Mouse (Mus musculus) limb, embryonic 15.5 days (tissue): ENCODE measurements around the gene Fbxw2. TPM values are rescaled to one million over a fixed set of nuclear protein-coding genes. Genes with fewer than 3 reads are reported as not detected.
A peak's percentile ranks its signal among the peaks of the same experiment; 100 is the strongest.
"Not testable (repeated sequence)": the region's sequence is repeated elsewhere in the genome, so short reads cannot be mapped to it uniquely, and the experiment has no call there.

Source experiments
- ATAC-seq: fragments of 200-750 bp; cut with Nextera tagmentation; 2 replicates; pipeline ENCODE4 v1.8.0; 2017; ENCODE audit warnings: low read depth, moderate TSS enrichment; ENCODE audit not compliant: insufficient number of reproducible peaks, low FRiP score, low TSS enrichment
- H3K27ac ChIP-seq: fragments of 300-500 bp; sonication (generic); 2 replicates; pipeline ENCODE4 v1.5.1; 2015; ENCODE audit warnings: moderate library complexity, mild to moderate bottlenecking, inconsistent platforms
- H3K27me3 ChIP-seq: fragments of 300-500 bp; sonication (generic); 2 replicates; pipeline ENCODE4 v1.6.1; 2015; ENCODE audit warnings: inconsistent platforms
- H3K36me3 ChIP-seq: fragments of 300-500 bp; sonication (generic); 2 replicates; pipeline ENCODE4 v1.6.1; 2015; ENCODE audit warnings: inconsistent platforms
- H3K4me1 ChIP-seq: fragments of 300-500 bp; sonication (generic); 2 replicates; pipeline ENCODE4 v1.6.1; 2015; ENCODE audit warnings: inconsistent platforms
- H3K4me2 ChIP-seq: fragments of 300-500 bp; sonication (generic); 2 replicates; pipeline ENCODE4 v1.6.1; 2015; ENCODE audit warnings: mild to moderate bottlenecking, inconsistent platforms
- H3K4me3 ChIP-seq: fragments of 300-500 bp; sonication (generic); 2 replicates; pipeline ENCODE4 v1.5.1; 2015; ENCODE audit warnings: mild to moderate bottlenecking, inconsistent platforms
- H3K9ac ChIP-seq: fragments of 300-500 bp; sonication (generic); 2 replicates; pipeline ENCODE4 v1.6.1; 2015; ENCODE audit warnings: inconsistent platforms
- H3K9me3 ChIP-seq: fragments of 300-500 bp; sonication (generic); 2 replicates; pipeline ENCODE4 v1.6.1; 2016; ENCODE audit warnings: inconsistent platforms
- WGBS: fragments of 180-500 bp; shearing (Covaris S2); methylation state at CpG from one replicate; pipeline ENCODE4 v1.1.7; 2015; 5-methylcytosine and 5-hydroxymethylcytosine counted together
- polyA plus RNA-seq: library from polyadenylated mRNA; unstranded; fragments of >200 nt; fragmentation: Nextera tagmentation; extraction: Ambion mirVana; gene quantifications from 2 replicates; pipeline ENCODE4 v1.2.1, GENCODE M21; 2015

The Fbxw2 gene
- polyA plus RNA-seq, 1 experiment from 2014 or later: 94.4 TPM

DNA sequence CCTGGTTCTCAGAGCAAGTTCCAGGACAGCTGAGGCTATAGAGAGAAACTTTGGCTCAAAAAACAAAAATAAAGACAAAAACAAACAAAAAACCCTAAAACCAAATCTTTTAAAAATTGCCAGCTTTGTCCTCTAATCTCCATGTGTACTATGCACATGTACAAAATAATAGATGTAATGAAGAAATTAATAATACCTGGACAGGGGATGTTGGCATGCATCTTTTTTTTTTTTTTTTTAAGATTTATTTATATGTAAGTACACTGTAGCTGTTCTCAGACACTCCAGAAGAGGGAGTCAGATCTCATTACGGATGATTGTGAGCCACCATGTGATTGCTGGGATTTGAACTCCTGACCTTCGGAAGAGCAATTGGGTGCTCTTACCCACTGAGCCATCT, 33.6 kb downstream of the Fbxw2 start:
- WGBS: 82% methylated on average over 2 of the region's 2 CpGs
- H3K27ac ChIP-seq, H3K4me2 ChIP-seq, H3K4me3 ChIP-seq, H3K9me3 ChIP-seq, H3K4me1 ChIP-seq, H3K9ac ChIP-seq, ATAC-seq, H3K27me3 ChIP-seq: not testable (repeated sequence)
- H3K36me3 ChIP-seq: peaks cover 45% of the 10 kb centered on the region

DNA sequence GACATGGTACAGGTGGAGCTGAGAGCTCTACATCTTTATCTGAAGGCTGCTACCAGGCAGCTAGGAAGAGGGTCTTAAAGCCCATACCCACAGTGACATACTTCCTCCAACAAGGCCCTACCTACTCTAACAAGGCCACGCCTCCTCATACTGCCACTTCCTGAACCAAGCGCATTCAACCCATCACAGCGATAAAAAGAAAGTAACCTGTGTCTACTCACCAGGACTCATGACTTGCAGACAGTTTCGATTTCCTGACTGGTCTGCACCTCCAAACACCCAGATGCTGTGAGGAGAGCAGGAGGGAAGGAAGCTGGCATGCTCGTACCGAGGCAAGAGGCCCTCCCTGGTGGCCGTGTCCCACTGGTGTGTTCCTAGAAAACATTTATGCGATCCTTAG, 35.8 kb downstream of the Fbxw2 start:
- Histone ChIP-seq H3K4me1 (no peaks in the 10 kb centered on the region), H3K27ac (no peak overlapping the region), H3K9me3 (no peaks in the 10 kb centered on the region), H3K27me3 (no peaks in the 10 kb centered on the region), H3K36me3 (peaks cover 54% of the 10 kb centered on the region), H3K9ac (no peak overlapping the region), H3K4me2 (no peak overlapping the region), H3K4me3 (no peak overlapping the region)
- WGBS: 93% methylated on average over 8 of the region's 8 CpGs
- ATAC-seq: no peak

DNA sequence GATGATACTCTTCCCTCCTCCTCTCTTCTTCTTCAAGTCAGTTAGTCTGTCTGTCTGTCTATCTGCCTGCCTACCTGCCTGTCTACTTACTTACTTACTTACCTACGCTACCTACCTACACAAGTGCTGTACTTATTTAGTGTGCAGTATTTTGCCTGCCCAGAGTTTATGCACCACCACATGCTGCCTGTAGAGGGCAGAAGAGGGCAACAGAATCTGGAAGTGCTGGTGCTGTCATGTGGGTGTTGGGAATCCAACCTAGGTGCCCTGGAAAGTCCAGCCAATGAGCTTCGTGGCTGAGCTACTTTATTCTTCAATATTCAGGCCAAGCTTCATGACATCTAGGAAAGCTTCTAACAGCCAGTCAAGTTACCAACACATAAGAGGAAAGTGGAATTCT, 42.0 kb downstream of the Fbxw2 start:
- H3K4me1 ChIP-seq: no peaks in the 10 kb centered on the region
- 79% methylated on average over 2 of the region's 2 CpGs for WGBS
- peaks cover 77% of the 10 kb centered on the region for H3K36me3 ChIP-seq
- no peak for ATAC-seq
- H3K4me3 ChIP-seq: no peak overlapping the region
- no peaks in the 10 kb centered on the region for H3K9me3 ChIP-seq
- H3K27me3 ChIP-seq: no peaks in the 10 kb centered on the region
- no peak overlapping the region for H3K9ac ChIP-seq
- H3K27ac ChIP-seq: no peak overlapping the region
- no peak overlapping the region for H3K4me2 ChIP-seq

DNA sequence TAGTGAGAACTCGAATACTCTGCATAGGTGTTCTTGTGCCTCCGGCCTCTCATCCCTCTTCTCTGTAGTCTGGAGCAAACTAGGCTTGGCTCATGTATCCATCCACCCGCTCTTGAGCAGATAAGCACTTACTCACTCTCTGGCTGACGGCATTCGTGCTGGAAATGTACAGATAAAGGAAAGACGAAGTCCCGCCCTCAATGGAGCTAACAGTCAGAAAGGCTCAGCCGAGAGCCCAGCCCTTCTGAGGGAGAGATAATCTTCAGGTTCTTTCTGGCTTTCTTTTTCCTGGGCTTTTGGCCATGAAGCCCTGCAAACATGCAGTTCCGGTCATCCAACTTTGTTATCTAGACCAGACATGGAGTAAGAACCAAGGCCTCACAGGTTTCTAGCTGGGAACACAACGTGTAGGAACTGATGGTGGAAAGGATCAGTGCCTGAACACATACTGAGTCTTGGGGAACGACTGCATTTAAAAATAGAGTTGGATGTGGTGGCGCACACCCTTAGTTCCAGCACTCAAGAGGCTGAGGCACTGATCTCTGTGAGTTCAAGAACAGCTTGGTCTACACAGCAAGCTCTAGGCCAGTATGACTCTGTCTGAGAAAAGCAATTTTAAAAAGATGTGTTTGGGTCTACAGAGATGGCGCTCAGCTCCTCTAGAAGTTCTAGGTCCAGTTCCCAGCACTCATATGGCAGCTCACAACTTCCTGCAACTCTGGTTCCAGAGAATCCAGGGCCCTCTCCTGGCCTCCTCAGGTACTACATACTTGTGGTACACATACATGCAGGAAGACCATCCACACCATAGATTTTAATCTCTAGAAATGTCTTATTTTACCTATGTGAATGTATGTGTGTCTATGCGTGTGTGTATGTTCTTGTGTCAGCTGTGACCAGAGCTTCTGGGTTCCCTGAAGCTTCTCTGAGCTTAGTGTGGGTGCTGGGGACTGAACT, 42.8 kb downstream of the Fbxw2 start:
- WGBS: 91% methylated on average over 14 of the region's 14 CpGs
- Histone ChIP-seq H3K4me3 (no peak overlapping the region), H3K36me3 (peaks cover 81% of the 10 kb centered on the region), H3K9me3 (no peaks in the 10 kb centered on the region), H3K9ac (no peak overlapping the region), H3K4me1 (no peaks in the 10 kb centered on the region), H3K27ac (no peak overlapping the region), H3K27me3 (no peaks in the 10 kb centered on the region), H3K4me2 (no peak overlapping the region)
- no peak for ATAC-seq

DNA sequence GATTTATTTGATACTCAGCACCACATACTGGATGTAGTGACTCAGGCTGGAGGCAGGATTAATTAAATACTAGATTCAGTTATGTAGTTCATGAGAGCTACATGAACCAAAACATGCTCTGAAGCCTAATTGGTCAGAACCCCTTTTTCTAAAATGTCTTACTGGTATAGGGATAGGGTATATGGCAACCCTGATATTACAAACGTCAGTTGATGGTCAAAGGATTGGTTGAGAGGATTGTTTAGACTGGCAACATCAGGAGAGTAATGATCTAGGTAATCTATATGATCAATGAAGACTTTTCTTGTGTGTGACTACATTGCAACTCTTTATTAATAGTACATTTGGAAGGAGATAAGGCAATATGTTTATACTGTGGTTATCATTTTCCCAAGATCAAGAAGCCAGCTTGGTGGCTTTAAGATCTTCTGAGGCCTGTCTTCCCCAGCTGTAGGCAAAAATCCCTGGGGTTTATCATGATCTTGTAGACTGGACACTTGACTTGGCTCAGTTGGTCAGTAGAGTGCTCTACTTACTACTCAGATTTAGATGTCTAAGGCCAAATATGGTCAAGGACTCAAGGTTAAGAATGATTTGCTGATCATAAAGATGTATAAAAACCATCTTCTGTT, 48.8 kb downstream of the Fbxw2 start:
- no peak for ATAC-seq
- Histone ChIP-seq H3K4me3 (no peak overlapping the region), H3K9ac (no peak overlapping the region), H3K36me3 (peaks cover 81% of the 10 kb centered on the region), H3K4me2 (no peak overlapping the region), H3K4me1 (peaks cover 35% of the 10 kb centered on the region), H3K9me3 (no peaks in the 10 kb centered on the region), H3K27me3 (no peaks in the 10 kb centered on the region), H3K27ac (no peak overlapping the region)
- WGBS: 54% methylated on average over 1 of the region's 1 CpGs

DNA sequence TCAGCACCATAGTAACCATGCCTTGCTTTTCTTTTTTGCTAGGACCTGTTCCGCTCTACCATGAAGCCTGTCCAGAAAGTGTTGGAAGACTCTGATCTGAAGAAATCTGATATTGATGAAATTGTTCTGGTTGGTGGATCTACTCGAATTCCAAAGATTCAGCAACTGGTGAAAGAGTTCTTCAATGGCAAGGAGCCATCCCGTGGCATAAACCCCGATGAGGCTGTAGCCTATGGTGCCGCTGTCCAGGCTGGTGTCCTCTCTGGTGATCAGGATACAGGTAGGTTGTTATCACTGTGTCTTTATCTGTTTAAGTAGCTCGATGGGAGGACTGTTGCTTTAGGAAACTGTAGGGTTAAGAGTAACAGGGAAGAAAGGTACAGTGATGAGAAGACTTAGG, 51.6 kb downstream of the Fbxw2 start:
- Histone ChIP-seq H3K4me2 (peak overlapping the region; percentile 52), H3K36me3 (peaks cover 62% of the 10 kb centered on the region)

DNA sequence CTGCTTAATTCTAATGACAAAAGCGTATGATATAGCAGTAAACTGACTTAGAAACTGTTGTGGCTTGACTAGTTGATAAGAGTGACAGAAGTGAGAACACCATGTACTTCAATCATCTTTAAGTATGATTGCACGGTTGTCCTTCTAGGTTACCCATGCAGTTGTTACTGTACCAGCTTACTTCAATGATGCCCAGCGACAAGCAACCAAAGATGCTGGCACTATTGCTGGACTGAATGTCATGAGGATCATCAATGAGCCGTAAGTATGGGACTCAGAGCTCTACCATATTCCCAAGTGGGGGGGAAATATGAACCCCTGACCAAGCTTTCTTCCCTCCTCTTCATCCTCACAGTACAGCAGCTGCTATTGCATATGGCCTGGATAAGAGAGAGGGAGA, 52.4 kb downstream of the Fbxw2 start:
- Histone ChIP-seq H3K4me2 (peak overlapping the region; percentile 52), H3K4me1 (peaks cover 38% of the 10 kb centered on the region), H3K27ac (no peak overlapping the region), H3K4me3 (peak overlapping the region; percentile 92), H3K27me3 (no peaks in the 10 kb centered on the region), H3K9me3 (no peaks in the 10 kb centered on the region), H3K9ac (no peak overlapping the region), H3K36me3 (peaks cover 54% of the 10 kb centered on the region)
- WGBS: 81% methylated on average over 4 of the region's 4 CpGs
- ATAC-seq: no peak

More for the DNA sequence above, 51.6 kb downstream of the Fbxw2 start:
- peaks cover 38% of the 10 kb centered on the region for H3K4me1 ChIP-seq
- ATAC-seq: no peak
- no peaks in the 10 kb centered on the region for H3K27me3 ChIP-seq
- 85% methylated on average over 6 of the region's 6 CpGs for WGBS
- H3K9ac ChIP-seq: no peak overlapping the region
- H3K9me3 ChIP-seq: no peaks in the 10 kb centered on the region
- H3K4me3 ChIP-seq: peak overlapping the region; percentile 92
- H3K27ac ChIP-seq: no peak overlapping the region

DNA sequence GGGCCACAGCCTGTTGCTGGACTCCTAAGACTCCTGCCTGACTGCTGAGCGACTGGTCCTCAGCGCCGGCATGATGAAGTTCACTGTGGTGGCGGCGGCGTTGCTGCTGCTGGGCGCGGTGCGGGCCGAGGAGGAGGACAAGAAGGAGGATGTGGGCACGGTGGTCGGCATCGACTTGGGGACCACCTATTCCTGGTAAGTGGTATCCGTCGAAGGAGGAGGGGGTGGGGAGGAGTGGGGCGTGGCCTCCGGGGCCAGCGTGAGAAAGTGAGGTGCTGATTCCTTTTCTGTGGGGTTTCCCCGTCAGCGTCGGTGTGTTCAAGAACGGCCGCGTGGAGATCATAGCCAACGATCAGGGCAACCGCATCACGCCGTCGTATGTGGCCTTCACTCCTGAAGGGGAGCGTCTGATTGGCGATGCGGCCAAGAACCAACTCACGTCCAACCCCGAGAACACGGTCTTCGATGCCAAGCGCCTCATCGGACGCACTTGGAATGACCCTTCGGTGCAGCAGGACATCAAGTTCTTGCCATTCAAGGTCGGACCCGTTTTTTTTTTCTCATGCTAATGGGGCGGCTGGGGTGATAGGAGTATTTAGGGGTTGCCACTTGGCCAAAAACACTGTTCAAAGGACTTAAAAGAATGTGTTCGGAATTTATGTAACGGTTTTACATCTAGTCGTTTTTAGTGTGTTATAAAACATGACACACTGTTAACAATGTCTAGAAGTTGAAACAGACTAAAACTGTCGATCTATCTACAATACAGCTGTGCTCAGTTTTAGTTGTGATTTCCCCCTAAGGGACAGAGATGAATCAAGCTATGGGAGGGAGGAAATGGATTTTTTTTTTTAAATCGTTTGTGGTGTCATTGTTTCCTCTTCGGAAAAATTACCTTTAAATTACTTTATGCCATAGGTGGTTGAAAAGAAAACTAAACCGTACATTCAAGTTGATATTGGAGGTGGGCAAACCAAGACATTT, 53.6 kb downstream of the Fbxw2 start:
- 3% methylated on average over 50 of the region's 50 CpGs for WGBS
- H3K4me2 ChIP-seq: peak overlapping the region; percentile 52
- ATAC-seq: no peak; the same call in 1 of the 2 replicates
- peaks cover 38% of the 10 kb centered on the region for H3K4me1 ChIP-seq
- no peaks in the 10 kb centered on the region for H3K9me3 ChIP-seq
- peaks cover 43% of the 10 kb centered on the region for H3K36me3 ChIP-seq
- no peaks in the 10 kb centered on the region for H3K27me3 ChIP-seq
- H3K4me3 ChIP-seq: peak overlapping the region; percentile 92
- peak overlapping the region; percentile 89 for H3K27ac ChIP-seq
- H3K9ac ChIP-seq: peak overlapping the region; percentile 94

DNA sequence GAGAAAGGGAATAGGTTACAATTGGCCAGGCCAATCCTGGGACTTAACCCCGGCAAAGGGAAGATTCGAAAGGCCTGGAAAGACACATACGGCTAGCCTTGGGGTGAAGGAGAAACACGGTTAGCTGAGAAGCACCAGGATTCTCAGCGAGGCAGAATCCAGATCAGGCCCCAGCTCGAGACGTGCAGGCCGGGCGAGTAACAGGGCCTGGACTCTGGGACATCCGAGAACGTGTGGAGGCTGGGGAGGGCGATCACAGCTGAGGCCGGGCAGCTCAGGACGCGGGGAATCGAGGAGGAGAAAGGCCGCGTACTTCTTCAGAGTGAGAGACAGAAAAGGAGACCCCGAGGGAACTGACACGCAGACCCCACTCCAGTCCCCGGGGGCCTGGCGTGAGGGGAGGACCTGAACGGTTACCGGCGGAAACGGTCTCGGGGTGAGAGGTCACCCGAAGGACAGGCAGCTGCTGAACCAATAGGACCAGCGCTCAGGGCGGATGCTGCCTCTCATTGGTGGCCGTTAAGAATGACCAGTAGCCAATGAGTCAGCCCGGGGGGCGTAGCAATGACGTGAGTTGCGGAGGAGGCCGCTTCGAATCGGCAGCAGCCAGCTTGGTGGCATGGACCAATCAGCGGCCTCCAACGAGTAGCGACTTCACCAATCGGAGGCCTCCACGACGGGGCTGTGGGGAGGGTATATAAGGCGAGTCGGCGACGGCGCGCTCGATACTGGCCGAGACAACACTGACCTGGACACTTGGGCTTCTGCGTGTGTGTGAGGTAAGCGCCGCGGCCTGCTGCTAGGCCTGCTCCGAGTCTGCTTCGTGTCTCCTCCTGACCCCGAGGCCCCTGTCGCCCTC, 54.5 kb downstream of the Fbxw2 start, which contains the start of gene Hspa5:
Gene Hspa5 (plus strand): TSS at position 603 of the 859 bp plus-strand sequence.
- under 1% methylated on average over 60 of the region's 60 CpGs for WGBS
- ATAC-seq: peak; percentile 99
- peak within 1 kb of the TSS; percentile 92 for H3K4me3 ChIP-seq

DNA sequence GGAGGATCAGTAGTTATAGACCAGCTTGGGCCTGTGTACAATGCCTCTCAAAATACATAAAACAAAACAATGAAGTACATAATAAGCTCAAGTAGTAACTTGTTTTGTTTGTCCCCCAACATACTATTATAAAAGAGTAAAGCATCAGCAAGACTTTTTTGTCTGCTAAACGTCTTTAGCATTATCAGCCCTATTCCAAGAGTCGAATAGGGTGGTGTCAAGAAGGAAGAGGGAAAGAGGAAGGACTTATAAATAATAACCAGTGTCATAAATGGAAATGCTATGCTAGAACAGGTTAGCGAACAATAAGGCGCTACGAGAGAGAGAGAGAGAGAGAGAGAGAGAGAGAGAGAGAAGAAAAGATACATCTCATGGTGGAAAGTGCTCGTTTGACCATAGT, 55.2 kb downstream of the Fbxw2 start:
- no peak for ATAC-seq
- H3K27ac ChIP-seq: peak overlapping the region; percentile 89
- 3% methylated on average over 6 of the region's 6 CpGs for WGBS
- H3K27me3 ChIP-seq: no peaks in the 10 kb centered on the region
- no peaks in the 10 kb centered on the region for H3K9me3 ChIP-seq
- H3K4me2 ChIP-seq: peak overlapping the region; percentile 56
- H3K9ac ChIP-seq: peak overlapping the region; percentile 76
- H3K36me3 ChIP-seq: peaks cover 28% of the 10 kb centered on the region
- H3K4me3 ChIP-seq: peak overlapping the region; percentile 92
- H3K4me1 ChIP-seq: peaks cover 32% of the 10 kb centered on the region

More for the DNA sequence above, 54.5 kb downstream of the Fbxw2 start, which contains the start of gene Hspa5:
- peak within 1 kb of the TSS; percentile 56 for H3K4me2 ChIP-seq
- peaks cover 36% of the 10 kb centered on the region for H3K4me1 ChIP-seq
- no peaks in the 10 kb centered on the region for H3K9me3 ChIP-seq
- no peaks in the 10 kb centered on the region for H3K27me3 ChIP-seq
- H3K9ac ChIP-seq: peak within 1 kb of the TSS; percentile 94
- H3K36me3 ChIP-seq: peaks cover 34% of the 10 kb centered on the region
- peak within 1 kb of the TSS; percentile 89 for H3K27ac ChIP-seq
